Mouse (Mus musculus): ENCODE measurements around the gene Cavin3. TPM values are rescaled to one million over a fixed set of nuclear protein-coding genes. Genes with fewer than 3 reads are reported as not detected.

Cavin3 gene
- 10 to 100 TPM in 1 of 2 experiments, 1 to 10 TPM in 1; 9.1 to 13.0 TPM for total RNA-seq (2021)
- long read RNA-seq, experiment 1, transcript Cavin3-201 (2 exons, 1,662 nt), result major isoform, 21 of 22 reads
- long read RNA-seq, experiment 1, partial matches to known transcripts, result 0 of 22 reads
- long read RNA-seq, experiment 1, other reads (novel, unspliced or antisense), result 1 of 22 reads
- long read RNA-seq, experiment 2, transcript Cavin3-201 (2 exons, 1,662 nt), result major isoform, 16 of 18 reads
- long read RNA-seq, experiment 2, partial matches to known transcripts, result 0 of 18 reads
- long read RNA-seq, experiment 2, other reads (novel, unspliced or antisense), result 2 of 18 reads

GRCm38 (mm10) chr7:105481505-105482411, at the start of gene Cavin3:
Cavin3 (minus strand) TSS chr7:105482300.
- DNase-seq (ENCODE audit: low spot score), result peak; percentile 89

GRCm38 (mm10) chr7:105528094-105528493, 46.0 kb upstream of the Cavin3 start:
- no peak for DNase-seq (ENCODE audit: low spot score)

- peak; percentile 14 for DNase-seq (ENCODE audit: low spot score)
Measured at GRCm38 (mm10) chr7:105527306-105527937, 45.3 kb upstream of the Cavin3 start.

GRCm38 (mm10) chr7:105524222-105524621, 42.1 kb upstream of the Cavin3 start:
- no peak for DNase-seq (ENCODE audit: low spot score)

- no peak for DNase-seq (ENCODE audit: low spot score)
Measured at GRCm38 (mm10) chr7:105520201-105520600, 38.1 kb upstream of the Cavin3 start.

GRCm38 (mm10) chr7:105519771-105520170, 37.7 kb upstream of the Cavin3 start:
- DNase-seq (ENCODE audit: low spot score), result no peak

GRCm38 (mm10) chr7:105519336-105519735, 37.2 kb upstream of the Cavin3 start:
- no peak for DNase-seq (ENCODE audit: low spot score)

- no peak for DNase-seq (ENCODE audit: low spot score)
Measured at GRCm38 (mm10) chr7:105516669-105517360, 34.7 kb upstream of the Cavin3 start.

- peak; percentile 43 for DNase-seq (ENCODE audit: low spot score)
Measured at GRCm38 (mm10) chr7:105515178-105515577, 33.1 kb upstream of the Cavin3 start.

GRCm38 (mm10) chr7:105514561-105514960, 32.5 kb upstream of the Cavin3 start:
- no peak for DNase-seq (ENCODE audit: low spot score)

- no peak for DNase-seq (ENCODE audit: low spot score)
Measured at GRCm38 (mm10) chr7:105513845-105514291, 31.8 kb upstream of the Cavin3 start.

- DNase-seq (ENCODE audit: low spot score), result no peak
Measured at GRCm38 (mm10) chr7:105510143-105510542, 28.0 kb upstream of the Cavin3 start.

- no peak for DNase-seq (ENCODE audit: low spot score)
Measured at GRCm38 (mm10) chr7:105507257-105507656, 25.2 kb upstream of the Cavin3 start.

- DNase-seq (ENCODE audit: low spot score), result no peak
Measured at GRCm38 (mm10) chr7:105501984-105502383, 19.9 kb upstream of the Cavin3 start.

- no peak for DNase-seq (ENCODE audit: low spot score)
Measured at GRCm38 (mm10) chr7:105499676-105500075, 17.6 kb upstream of the Cavin3 start.

- DNase-seq (ENCODE audit: low spot score), result no peak
Measured at GRCm38 (mm10) chr7:105498854-105499492, 16.9 kb upstream of the Cavin3 start.

GRCm38 (mm10) chr7:105497881-105498280, 15.8 kb upstream of the Cavin3 start:
- no peak for DNase-seq (ENCODE audit: low spot score)

GRCm38 (mm10) chr7:105487104-105487876, 5.2 kb upstream of the Cavin3 start:
- no peak for DNase-seq (ENCODE audit: low spot score)

- no peak for DNase-seq (ENCODE audit: low spot score)
Measured at GRCm38 (mm10) chr7:105485029-105485428, 2.9 kb upstream of the Cavin3 start.

GRCm38 (mm10) chr7:105482426-105482825, 326 bp upstream of the Cavin3 start:
- DNase-seq (ENCODE audit: low spot score), result peak; percentile 70
